Mouse (Mus musculus) adrenal gland, postnatal 10 days (tissue): Measurements from ENCODE around the gene Zfyve27. TPM values are rescaled to one million over a fixed set of nuclear protein-coding genes. Genes with fewer than 3 reads are reported as not detected.
A peak's percentile ranks its signal among the peaks of the same experiment; 100 is the strongest.

Source experiments
- DNase-seq: peaks from one replicate; pipeline ENCODE4 v3.0.0; 2021; ENCODE audit warnings: mixed read lengths
- long read RNA-seq, 2 experiments: library from polyadenylated mRNA; stranded (forward); transcript quantifications; one replicate each; pipeline ENCODE4 v2.0.0; 2021
- total RNA-seq, 2 experiments: library from RNA; stranded (reverse); gene quantifications; 2 replicates each; pipeline ENCODE4 v1.2.3; 2021

Gene Zfyve27
- total RNA-seq = 10 to 100 TPM; 36.9 to 52.9 TPM
- long read RNA-seq, experiment 1, full-length matches to known transcripts = 10 of 61 reads
- long read RNA-seq, experiment 1, partial matches to known transcripts = 20 of 61 reads
- long read RNA-seq, experiment 1, other reads (novel, unspliced or antisense) = 31 of 61 reads
- long read RNA-seq, experiment 2, transcript Zfyve27-201 (12 exons, 2,573 nt) = major isoform, 5 of 29 reads
- long read RNA-seq, experiment 2, partial matches to known transcripts = 1 of 29 reads
- long read RNA-seq, experiment 2, other reads (novel, unspliced or antisense) = 23 of 29 reads

GRCm38 (mm10) chr19:42163764-42164163, at the start of gene Zfyve27:
Gene Zfyve27 (plus strand): TSS chr19:42163951.
- DNase-seq = no peak

GRCm38 (mm10) chr19:42115783-42116335, 47.9 kb upstream of the Zfyve27 start:
- no peak for DNase-seq

- DNase-seq = no peak
These were observed 45.6 kb upstream of the Zfyve27 start for GRCm38 (mm10) chr19:42118142-42118541.

GRCm38 (mm10) chr19:42118596-42118995, 45.2 kb upstream of the Zfyve27 start:
- DNase-seq = no peak

- DNase-seq = peak; percentile 33
These were observed 43.3 kb upstream of the Zfyve27 start for GRCm38 (mm10) chr19:42120451-42120850.

GRCm38 (mm10) chr19:42124684-42125083, 39.1 kb upstream of the Zfyve27 start:
- no peak for DNase-seq

GRCm38 (mm10) chr19:42125501-42126218, 38.1 kb upstream of the Zfyve27 start:
- no peak for DNase-seq

GRCm38 (mm10) chr19:42126219-42126605, 37.5 kb upstream of the Zfyve27 start:
- peak; percentile 45 for DNase-seq

GRCm38 (mm10) chr19:42127024-42127423, 36.7 kb upstream of the Zfyve27 start:
- no peak for DNase-seq

GRCm38 (mm10) chr19:42128052-42128740, 35.6 kb upstream of the Zfyve27 start:
- no peak for DNase-seq

- peak; percentile 98 for DNase-seq
These were observed 34.8 kb upstream of the Zfyve27 start, which contains the start of gene Avpi1 for GRCm38 (mm10) chr19:42128787-42129508. Gene Avpi1 (minus strand): TSS chr19:42129059.

- no peak for DNase-seq
These were observed 34.0 kb upstream of the Zfyve27 start for GRCm38 (mm10) chr19:42129509-42130293.

- no peak for DNase-seq
These were observed 33.5 kb upstream of the Zfyve27 start for GRCm38 (mm10) chr19:42130294-42130606.

- no peak for DNase-seq
These were observed 32.6 kb upstream of the Zfyve27 start for GRCm38 (mm10) chr19:42131101-42131500.

GRCm38 (mm10) chr19:42135070-42135469, 28.7 kb upstream of the Zfyve27 start:
- no peak for DNase-seq

- no peak for DNase-seq
These were observed 27.6 kb upstream of the Zfyve27 start for GRCm38 (mm10) chr19:42136126-42136525.

- DNase-seq = no peak
These were observed 26.5 kb upstream of the Zfyve27 start for GRCm38 (mm10) chr19:42137167-42137672.

- no peak for DNase-seq
These were observed 25.1 kb upstream of the Zfyve27 start for GRCm38 (mm10) chr19:42138517-42139285.

GRCm38 (mm10) chr19:42139724-42140517, 23.8 kb upstream of the Zfyve27 start:
- no peak for DNase-seq
